Mouse (Mus musculus) intestine, embryonic 15.5 days (tissue): Measurements from ENCODE around the gene 4930432M17Rik. TPM values are rescaled to one million over a fixed set of nuclear protein-coding genes. Genes with fewer than 3 reads are reported as not detected.

ENCODE experiments used
- ATAC-seq: fragments of 200-750 bp; cut with Nextera tagmentation; 2 replicates; pipeline ENCODE4 v1.8.0; 2017; ENCODE audit warnings: moderate TSS enrichment, moderate library complexity
- H3K27ac ChIP-seq: fragments of 300-500 bp; sonication (generic); 2 replicates; pipeline ENCODE4 v1.5.1; 2015; ENCODE audit warnings: mild to moderate bottlenecking, inconsistent platforms
- H3K27me3 ChIP-seq: fragments of 300-500 bp; sonication (generic); replicated peaks from 2 replicates; pipeline ENCODE4 v1.6.1; 2015; ENCODE audit warnings: inconsistent platforms
- H3K36me3 ChIP-seq: fragments of 300-500 bp; sonication (generic); 2 replicates; pipeline ENCODE4 v1.6.1; 2015; ENCODE audit warnings: inconsistent platforms
- H3K4me1 ChIP-seq: fragments of 300-500 bp; sonication (generic); replicated peaks from 2 replicates; pipeline ENCODE4 v1.6.1; 2015; ENCODE audit warnings: inconsistent platforms
- H3K4me2 ChIP-seq: fragments of 300-500 bp; sonication (generic); replicated peaks from 2 replicates; pipeline ENCODE4 v1.6.1; 2015; ENCODE audit warnings: mild to moderate bottlenecking, inconsistent platforms
- H3K4me3 ChIP-seq: fragments of 300-500 bp; sonication (generic); replicated peaks from 2 replicates; pipeline ENCODE4 v1.5.1; 2015; ENCODE audit warnings: inconsistent platforms
- H3K9ac ChIP-seq: fragments of 300-500 bp; sonication (generic); 2 replicates; pipeline ENCODE4 v1.6.1; 2015; ENCODE audit warnings: inconsistent platforms
- H3K9me3 ChIP-seq: fragments of 300-500 bp; sonication (generic); 2 replicates; pipeline ENCODE4 v1.6.1; 2016; ENCODE audit warnings: inconsistent platforms
- WGBS: fragments of 180-500 bp; shearing (Covaris S2); methylation state at CpG from one replicate; pipeline ENCODE4 v1.1.7; 2015; 5-methylcytosine and 5-hydroxymethylcytosine counted together
- polyA plus RNA-seq: library from polyadenylated mRNA; unstranded; fragments of >200 nt; fragmentation: Nextera tagmentation; extraction: Ambion mirVana; gene quantifications from 2 replicates; pipeline ENCODE4 v1.2.1, GENCODE M21; 2015

4930432M17Rik gene
- polyA plus RNA-seq, 1 experiment from 2014 or later = not detected

GRCm38 (mm10) chr3:121645447-121645846 is 25.1 kb upstream of the 4930432M17Rik start:
- H3K9ac ChIP-seq = no peak overlapping the region
- no peak for ATAC-seq
- H3K36me3 ChIP-seq = no peaks in the 10 kb centered on the region
- peaks cover 26% of the 10 kb centered on the region for H3K4me1 ChIP-seq
- H3K9me3 ChIP-seq = no peaks in the 10 kb centered on the region
- H3K4me2 ChIP-seq = no peak overlapping the region
- no peaks in the 10 kb centered on the region for H3K27me3 ChIP-seq
- 50% methylated on average over 7 of the region's 7 CpGs for WGBS
- H3K27ac ChIP-seq = peak overlapping the region; percentile 78
- H3K4me3 ChIP-seq = no peak overlapping the region

DNA sequence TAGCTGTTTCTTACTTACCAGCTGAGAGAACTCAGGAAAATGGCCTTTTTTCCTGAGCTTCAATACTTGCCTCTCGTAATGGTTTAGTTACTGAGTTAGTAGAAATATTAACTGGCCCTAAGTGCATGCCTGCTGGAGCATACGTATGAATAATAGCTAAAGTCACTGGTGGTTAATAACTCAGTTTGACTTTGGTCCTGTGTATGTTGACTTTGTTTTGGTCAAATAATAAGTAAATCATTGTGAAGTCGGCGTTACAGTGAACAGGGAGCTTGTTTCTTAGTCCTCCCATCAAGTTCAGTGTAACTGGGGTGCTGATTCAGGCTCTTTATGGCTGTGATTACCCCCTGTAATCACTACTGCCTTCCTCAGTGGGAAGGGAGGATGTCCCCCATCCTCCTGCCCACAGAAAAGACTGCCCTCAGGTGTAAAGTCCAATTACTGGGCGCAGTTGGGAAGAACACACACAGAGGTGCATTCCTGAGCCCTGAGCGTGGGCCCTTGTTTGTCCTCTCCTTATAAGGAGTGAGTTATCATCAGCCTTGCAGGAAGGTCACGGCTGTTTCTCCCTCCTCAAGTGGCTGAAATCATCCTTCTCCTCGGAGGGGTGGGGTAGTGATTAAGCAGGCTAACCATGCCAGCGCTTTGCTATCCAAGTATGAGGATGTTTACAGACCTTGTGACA is 24.1 kb upstream of the 4930432M17Rik start:
- H3K4me2 ChIP-seq = no peak overlapping the region
- no peaks in the 10 kb centered on the region for H3K9me3 ChIP-seq
- H3K36me3 ChIP-seq = no peaks in the 10 kb centered on the region
- no peak overlapping the region for H3K9ac ChIP-seq
- WGBS = 21% methylated on average over 9 of the region's 9 CpGs
- peak overlapping the region; percentile 78 for H3K27ac ChIP-seq
- H3K4me3 ChIP-seq = no peak overlapping the region
- peak; percentile 94 for ATAC-seq
- peaks cover 26% of the 10 kb centered on the region for H3K4me1 ChIP-seq
- no peaks in the 10 kb centered on the region for H3K27me3 ChIP-seq

GRCm38 (mm10) chr3:121648238-121648778 is 22.3 kb upstream of the 4930432M17Rik start:
- WGBS = 91% methylated on average over 8 of the region's 8 CpGs
- Histone ChIP-seq H3K27ac (no peak overlapping the region), H3K9me3 (no peaks in the 10 kb centered on the region)

GRCm38 (mm10) chr3:121650052-121650671 is 20.4 kb upstream of the 4930432M17Rik start:
- ATAC-seq = peak; percentile 24; the same call in 1 of the 2 replicates
- Histone ChIP-seq H3K4me1 (peaks cover 26% of the 10 kb centered on the region), H3K27me3 (no peaks in the 10 kb centered on the region), H3K27ac (peak overlapping the region; percentile 25), H3K9me3 (no peaks in the 10 kb centered on the region), H3K4me3 (no peak overlapping the region), H3K9ac (no peak overlapping the region), H3K4me2 (no peak overlapping the region), H3K36me3 (no peaks in the 10 kb centered on the region)
- 41% methylated on average over 10 of the region's 10 CpGs for WGBS

More at GRCm38 (mm10) chr3:121648238-121648778, 22.3 kb upstream of the 4930432M17Rik start:
- Histone ChIP-seq H3K9ac (no peak overlapping the region), H3K27me3 (no peaks in the 10 kb centered on the region), H3K36me3 (no peaks in the 10 kb centered on the region), H3K4me3 (no peak overlapping the region), H3K4me1 (peaks cover 26% of the 10 kb centered on the region), H3K4me2 (no peak overlapping the region)
- no peak for ATAC-seq

GRCm38 (mm10) chr3:121651710-121652109 is 18.9 kb upstream of the 4930432M17Rik start:
- Histone ChIP-seq H3K9me3 (no peaks in the 10 kb centered on the region), H3K9ac (no peak overlapping the region), H3K27ac (no peak overlapping the region), H3K27me3 (no peaks in the 10 kb centered on the region), H3K36me3 (no peaks in the 10 kb centered on the region), H3K4me3 (no peak overlapping the region), H3K4me1 (peaks cover 12% of the 10 kb centered on the region; the same call in 1 of the 2 replicates), H3K4me2 (no peak overlapping the region)
- WGBS = 51% methylated on average over 3 of the region's 3 CpGs
- ATAC-seq = no peak

- ATAC-seq = no peak
- Histone ChIP-seq H3K4me3 (no peak overlapping the region), H3K27ac (no peak overlapping the region), H3K9ac (no peak overlapping the region), H3K27me3 (no peaks in the 10 kb centered on the region), H3K36me3 (no peaks in the 10 kb centered on the region), H3K4me1 (peaks cover 7% of the 10 kb centered on the region; the same call in 1 of the 2 replicates), H3K9me3 (no peaks in the 10 kb centered on the region), H3K4me2 (no peak overlapping the region)
- WGBS = 80% methylated on average over 1 of the region's 1 CpGs
These were observed 18.4 kb upstream of the 4930432M17Rik start for GRCm38 (mm10) chr3:121652186-121652585.

GRCm38 (mm10) chr3:121656922-121657321 is 13.6 kb upstream of the 4930432M17Rik start:
- WGBS = 94% methylated on average over 4 of the region's 4 CpGs
- Histone ChIP-seq H3K9me3 (no peaks in the 10 kb centered on the region), H3K4me1 (no peaks in the 10 kb centered on the region), H3K4me3 (no peak overlapping the region), H3K4me2 (no peak overlapping the region), H3K27me3 (no peaks in the 10 kb centered on the region), H3K27ac (no peak overlapping the region), H3K9ac (no peak overlapping the region), H3K36me3 (no peaks in the 10 kb centered on the region)
- no peak for ATAC-seq

GRCm38 (mm10) chr3:121662705-121663469 is 7.7 kb upstream of the 4930432M17Rik start:
- H3K27me3 ChIP-seq = no peaks in the 10 kb centered on the region
- H3K36me3 ChIP-seq = no peaks in the 10 kb centered on the region
- H3K4me3 ChIP-seq = no peak overlapping the region
- no peak overlapping the region for H3K4me2 ChIP-seq
- peaks cover 3% of the 10 kb centered on the region; the same call in 1 of the 2 replicates for H3K4me1 ChIP-seq
- H3K27ac ChIP-seq = no peak overlapping the region
- H3K9me3 ChIP-seq = no peaks in the 10 kb centered on the region
- ATAC-seq = no peak
- 40% methylated on average over 4 of the region's 4 CpGs for WGBS
- H3K9ac ChIP-seq = no peak overlapping the region

DNA sequence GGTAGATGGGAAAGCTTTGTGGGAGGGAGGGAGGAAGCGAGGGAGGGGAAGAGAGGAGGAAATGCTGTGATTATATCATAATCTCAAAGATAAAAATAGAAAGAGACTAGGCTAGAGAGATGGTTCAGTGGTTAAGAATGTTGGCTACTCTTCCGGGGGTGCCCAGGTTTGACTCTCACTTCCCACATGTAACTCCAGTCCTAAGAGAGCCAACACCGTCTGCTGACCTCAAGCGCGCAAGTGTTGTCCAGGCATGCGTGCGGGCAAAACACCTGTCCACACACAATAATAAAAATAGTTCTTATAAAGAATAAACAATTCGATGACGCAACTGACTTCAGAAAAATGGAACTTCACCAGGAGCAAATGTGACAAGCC is 7.1 kb upstream of the 4930432M17Rik start:
- WGBS = 85% methylated on average over 9 of the region's 9 CpGs
- ATAC-seq = no peak
- peaks cover 3% of the 10 kb centered on the region; the same call in 1 of the 2 replicates for H3K4me1 ChIP-seq
- no peak overlapping the region for H3K27ac ChIP-seq
- H3K27me3 ChIP-seq = no peaks in the 10 kb centered on the region
- no peak overlapping the region for H3K9ac ChIP-seq
- H3K36me3 ChIP-seq = no peaks in the 10 kb centered on the region
- no peaks in the 10 kb centered on the region for H3K9me3 ChIP-seq
- no peak overlapping the region for H3K4me3 ChIP-seq
- no peak overlapping the region for H3K4me2 ChIP-seq

GRCm38 (mm10) chr3:121672135-121672790 is 1.7 kb downstream of the 4930432M17Rik start:
- Histone ChIP-seq H3K27ac (no peak overlapping the region), H3K27me3 (no peaks in the 10 kb centered on the region), H3K36me3 (no peaks in the 10 kb centered on the region), H3K9me3 (no peaks in the 10 kb centered on the region), H3K4me1 (no peaks in the 10 kb centered on the region), H3K4me2 (no peak overlapping the region), H3K4me3 (no peak overlapping the region), H3K9ac (no peak overlapping the region)
- peak; percentile 83 for ATAC-seq
- WGBS = 69% methylated on average over 5 of the region's 5 CpGs

GRCm38 (mm10) chr3:121678935-121679334 is 8.4 kb downstream of the 4930432M17Rik start:
- no peak overlapping the region for H3K4me2 ChIP-seq
- no peaks in the 10 kb centered on the region for H3K4me1 ChIP-seq
- no peak overlapping the region for H3K4me3 ChIP-seq
- H3K9ac ChIP-seq = no peak overlapping the region
- no peak overlapping the region for H3K27ac ChIP-seq
- H3K27me3 ChIP-seq = no peaks in the 10 kb centered on the region
- H3K36me3 ChIP-seq = no peaks in the 10 kb centered on the region
- no peak for ATAC-seq
- WGBS = 39% methylated on average over 4 of the region's 4 CpGs
- no peaks in the 10 kb centered on the region for H3K9me3 ChIP-seq

DNA sequence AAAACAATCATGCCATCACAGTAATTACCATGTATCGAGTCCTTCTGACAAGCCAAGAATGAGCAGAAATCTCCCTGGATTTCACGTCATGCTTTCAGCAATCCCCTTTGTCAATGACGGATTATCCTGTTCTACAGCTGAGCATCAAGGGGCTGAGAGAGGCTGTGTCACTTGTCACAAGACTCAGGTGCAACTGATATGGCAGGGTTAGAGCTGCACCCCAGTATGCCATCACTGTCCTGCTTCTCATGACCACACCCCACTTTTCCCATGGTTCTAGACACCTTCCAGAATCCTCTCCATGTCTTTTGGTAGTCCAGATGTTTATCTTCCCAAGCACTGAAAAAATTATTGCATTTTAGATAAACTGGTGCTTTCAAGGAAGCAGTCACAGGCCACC is 8.9 kb downstream of the 4930432M17Rik start:
- H3K27ac ChIP-seq = no peak overlapping the region
- H3K4me3 ChIP-seq = no peak overlapping the region
- ATAC-seq = no peak

More for the DNA sequence above, 8.9 kb downstream of the 4930432M17Rik start:
- no peaks in the 10 kb centered on the region for H3K36me3 ChIP-seq
- WGBS = 63% methylated on average over 3 of the region's 3 CpGs
- no peak overlapping the region for H3K4me2 ChIP-seq
- no peaks in the 10 kb centered on the region for H3K4me1 ChIP-seq
- no peaks in the 10 kb centered on the region for H3K9me3 ChIP-seq
- no peak overlapping the region for H3K9ac ChIP-seq
- no peaks in the 10 kb centered on the region for H3K27me3 ChIP-seq
